Mouse (Mus musculus) R1 (cell line): ENCODE results near the gene Mtif2.

Experiments used
- DNase-seq: peaks from one replicate; pipeline ENCODE4 v3.0.0-alpha.2; 2018; ENCODE audit warnings: low read depth, low spot score

Mtif2 gene

GRCm38 (mm10) chr11:29549425-29549778 is 23.2 kb downstream of the Mtif2 start:
- no peak for DNase-seq

GRCm38 (mm10) chr11:29560452-29560851 is 34.2 kb downstream of the Mtif2 start:
- DNase-seq, result no peak

- DNase-seq, result no peak
These were observed 34.8 kb downstream of the Mtif2 start for GRCm38 (mm10) chr11:29560990-29561389.

- no peak for DNase-seq
These were observed 37.2 kb downstream of the Mtif2 start for GRCm38 (mm10) chr11:29563406-29563805.

GRCm38 (mm10) chr11:29571536-29571935 is 45.3 kb downstream of the Mtif2 start:
- no peak for DNase-seq

DNA sequence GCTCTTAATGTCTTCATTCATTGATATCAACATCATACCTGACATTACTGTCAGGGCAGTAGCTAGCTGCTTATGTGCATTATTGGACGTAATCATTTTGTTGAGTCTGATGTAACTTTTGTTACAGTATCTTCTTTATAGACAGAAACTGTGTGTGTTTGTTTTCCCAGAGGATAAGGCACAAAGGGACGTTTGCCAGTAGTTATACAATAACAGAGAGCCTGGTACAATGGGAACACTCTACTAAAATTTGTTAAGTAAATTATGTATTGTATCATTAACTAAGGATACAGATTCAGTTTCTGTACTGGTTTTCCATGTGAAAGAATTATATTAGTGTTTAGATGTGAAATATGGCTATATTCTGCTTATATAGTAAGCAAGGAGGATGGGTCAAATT is 46.4 kb downstream of the Mtif2 start:
- no peak for DNase-seq

- peak; percentile 32 for DNase-seq
These were observed 53.4 kb downstream of the Mtif2 start for GRCm38 (mm10) chr11:29579610-29580009.
